Mouse (Mus musculus) ES-Bruce4 (cell line): ENCODE results near the gene Glul.

ENCODE experiments used
- EP300 ChIP-seq: IDR thresholded peaks from 2 replicates; pipeline ENCODE4 v1.6.1; 2011; ENCODE audit warnings: low read depth, low read length; ENCODE audit not compliant: insufficient read depth
- POLR2A ChIP-seq: IDR thresholded peaks from one replicate; pipeline ENCODE4 v1.8.1; 2011; ENCODE audit warnings: low read length; ENCODE audit not compliant: insufficient read depth

- TF ChIP-seq EP300 (no peak), POLR2A (no peak)
Measured at GRCm38 (mm10) chr1:153911276-153911795, 11.6 kb downstream of the Glul start.
